Mouse (Mus musculus) brain, embryonic 14.5 days (tissue): ENCODE results near the gene Tgfbr3l.

Source experiments
- CTCF ChIP-seq: fragments of 200-500 bp; IDR thresholded peaks from 2 replicates; pipeline ENCODE4 v1.5.1; 2012; ENCODE audit warnings: inconsistent platforms, mild to moderate bottlenecking, moderate library complexity, borderline replicate concordance; ENCODE audit not compliant: insufficient read depth, insufficient read length; ENCODE audit errors: extremely low read depth
- POLR2A ChIP-seq: fragments of 200-500 bp; IDR thresholded peaks from 2 replicates; pipeline ENCODE4 v1.6.1; 2012; ENCODE audit warnings: mild to moderate bottlenecking, inconsistent platforms, borderline replicate concordance; ENCODE audit not compliant: poor library complexity, insufficient read depth, insufficient read length, severe bottlenecking; ENCODE audit errors: extremely low read depth

- no peak for TF ChIP-seq POLR2A
- TF ChIP-seq CTCF, result no peak
Measured at GRCm38 (mm10) chr8:4245737-4246136, 2.3 kb upstream of the Tgfbr3l start.
